Mouse (Mus musculus) central nervous system, embryonic 14 days (tissue): ENCODE results near the gene Ltc4s. TPM values are rescaled to one million over a fixed set of nuclear protein-coding genes. Genes with fewer than 3 reads are reported as not detected.

Experiments
- polyA plus RNA-seq: library from polyadenylated mRNA; depleted of rRNA; stranded (reverse); fragments of >200 nt; gene quantifications from 2 replicates; pipeline ENCODE4 v1.2.3, GENCODE M21; 2012; rRNA removed

Ltc4s gene
- polyA plus RNA-seq = 2.6 and 2.9 TPM in 2 replicates

DNA sequence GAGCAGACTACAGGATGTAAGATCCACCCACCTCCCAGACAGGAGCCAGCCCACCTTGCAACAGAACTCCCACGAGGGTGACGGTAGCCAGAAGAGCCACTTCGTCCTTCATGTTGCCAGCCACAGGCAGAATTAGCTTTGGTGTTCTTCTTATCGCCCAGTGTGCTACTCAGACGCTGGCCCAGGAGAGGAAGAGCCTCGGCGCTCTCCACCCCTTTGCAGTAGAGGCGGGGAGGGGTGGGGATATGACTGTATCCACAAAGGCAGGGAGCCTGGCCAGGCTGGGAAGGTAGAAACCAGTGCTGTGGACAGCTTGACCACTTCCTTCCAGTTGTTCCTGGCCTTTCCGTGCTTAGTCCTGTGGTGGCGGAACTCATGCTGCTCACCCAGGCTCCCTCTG is at the start of gene Ltc4s:
Ltc4s (minus strand) TSS at position 293 of the 400 bp plus-strand sequence.

GRCm38 (mm10) chr11:50210505-50211151 is 27.8 kb downstream of the Ltc4s start, which contains the start of the genes Sqstm1 and Mgat4b:
Gene Sqstm1 (minus strand): TSS chr11:50210827.
Gene Mgat4b (plus strand): TSS chr11:50210890.

Other genes with a start within 250 kb of the Ltc4s start
- gene Rnf130, start 213.3 kb downstream of the Ltc4s start, polyA plus RNA-seq = 46.8 and 52.5 TPM in 2 replicates
- 37.8 and 40.6 TPM in 2 replicates for gene Tbc1d9b, start 107.2 kb downstream of the Ltc4s start, polyA plus RNA-seq
- 32.0 and 32.9 TPM in 2 replicates for gene Mrnip, start 64.2 kb downstream of the Ltc4s start, polyA plus RNA-seq
- gene Sqstm1, start 27.8 kb downstream of the Ltc4s start, polyA plus RNA-seq = 173 and 189 TPM in 2 replicates
- gene Mgat4b, start 27.7 kb downstream of the Ltc4s start, polyA plus RNA-seq = 64.6 and 73.7 TPM in 2 replicates
- 14.3 and 15.5 TPM in 2 replicates for gene Maml1, start 53.7 kb upstream of the Ltc4s start, polyA plus RNA-seq
- 169 and 192 TPM in 2 replicates for gene Canx, start 87.1 kb upstream of the Ltc4s start, polyA plus RNA-seq
- gene Cby3, start 115.8 kb upstream of the Ltc4s start, polyA plus RNA-seq = 0.29 and 0.41 TPM in 2 replicates
- 871 and 1,026 TPM in 2 replicates for gene Hnrnph1, start 138.4 kb upstream of the Ltc4s start, polyA plus RNA-seq
- 26.1 TPM in 2 replicates for gene Rufy1, start 192.5 kb upstream of the Ltc4s start, polyA plus RNA-seq